Mouse (Mus musculus) stomach, postnatal 0 days (tissue): ENCODE results near the gene Slc45a3.

Experiments
- CTCF ChIP-seq: IDR thresholded peaks from 2 replicates; pipeline ENCODE4 v1.5.1; 2016; ENCODE audit warnings: antibody characterized with exemption, low read depth, mild to moderate bottlenecking, moderate library complexity
- EP300 ChIP-seq: optimal IDR thresholded peaks from 2 replicates; pipeline ENCODE3; 2016; ENCODE audit warnings: antibody characterized with exemption

- TF ChIP-seq CTCF (peak; percentile 16; the same call in 1 of the 2 replicates), EP300 (no peak)
Measured at GRCm38 (mm10) chr1:132027978-132028377, 65.2 kb downstream of the Slc45a3 start.
